Mouse (Mus musculus) embryonic fibroblast, embryonic 13.5 days (primary cell): Measurements from ENCODE around the gene Chd4.

Source experiments
- CTCF ChIP-seq: IDR thresholded peaks from 2 replicates; pipeline ENCODE4 v1.5.1; 2011; ENCODE audit warnings: mild to moderate bottlenecking, control low read depth, low read length, moderate library complexity, borderline replicate concordance; ENCODE audit not compliant: insufficient read depth
- POLR2A ChIP-seq: IDR thresholded peaks from 2 replicates; pipeline ENCODE4 v1.6.1; 2011; ENCODE audit warnings: low read depth, mild to moderate bottlenecking, control low read depth, low read length, moderate library complexity

GRCm38 (mm10) chr6:125166051-125166751, 70.4 kb downstream of the Chd4 start, which contains the start of gene Gapdh:
- TF ChIP-seq POLR2A (peak; percentile 75), CTCF (no peak)
